Mouse (Mus musculus) frontal cortex, postnatal 36 days (tissue): ENCODE measurements around the gene Opn1sw.
"Not testable (repeated sequence)": the region's sequence is repeated elsewhere in the genome, so short reads cannot be mapped to it uniquely, and the experiment has no call there.

Source experiments
- DNase-seq, 2 experiments: peaks; one replicate each; pipeline ENCODE4 v3.0.0; 2022; ENCODE audit warnings: low spot score in 2 of 2

Gene Opn1sw

DNA sequence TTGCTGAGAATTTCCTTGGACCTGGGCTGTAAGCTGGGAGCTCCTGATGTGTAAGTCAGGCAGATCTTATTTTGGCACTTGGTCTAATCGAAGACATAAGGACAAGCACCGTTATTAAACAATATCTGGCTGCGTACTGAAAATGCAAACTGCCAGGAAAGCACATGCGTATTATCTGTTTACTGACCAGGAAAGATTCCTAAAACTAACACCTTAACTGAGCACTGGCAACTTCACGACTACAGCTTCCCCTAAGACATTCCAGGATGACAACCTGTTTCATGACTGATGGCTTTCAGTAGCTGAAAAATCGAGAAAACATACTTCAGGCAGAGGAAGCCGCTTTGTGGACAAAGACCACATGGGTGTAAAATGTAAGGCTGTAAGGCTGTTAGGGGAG lies 41.1 kb downstream of the Opn1sw start:
- no peak for DNase-seq

DNA sequence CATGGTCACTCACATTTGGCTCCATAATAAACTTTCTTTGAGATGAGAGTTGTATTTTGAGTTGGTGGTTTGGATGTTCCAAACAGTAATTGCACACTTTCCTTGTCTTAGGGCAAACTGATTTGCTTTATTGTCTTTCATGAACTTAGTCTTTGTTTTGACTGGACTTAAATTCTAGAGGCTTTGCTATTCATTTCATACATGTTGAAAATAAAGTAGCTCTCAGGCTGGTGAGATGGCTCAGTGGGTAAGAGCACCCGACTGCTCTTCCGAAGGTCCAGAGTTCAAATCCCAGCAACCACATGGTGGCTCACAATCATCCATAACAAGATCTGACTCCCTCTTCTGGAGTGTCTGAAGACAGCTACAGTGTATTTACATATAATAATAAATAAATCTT lies 41.8 kb downstream of the Opn1sw start:
- not testable (repeated sequence) for DNase-seq

DNA sequence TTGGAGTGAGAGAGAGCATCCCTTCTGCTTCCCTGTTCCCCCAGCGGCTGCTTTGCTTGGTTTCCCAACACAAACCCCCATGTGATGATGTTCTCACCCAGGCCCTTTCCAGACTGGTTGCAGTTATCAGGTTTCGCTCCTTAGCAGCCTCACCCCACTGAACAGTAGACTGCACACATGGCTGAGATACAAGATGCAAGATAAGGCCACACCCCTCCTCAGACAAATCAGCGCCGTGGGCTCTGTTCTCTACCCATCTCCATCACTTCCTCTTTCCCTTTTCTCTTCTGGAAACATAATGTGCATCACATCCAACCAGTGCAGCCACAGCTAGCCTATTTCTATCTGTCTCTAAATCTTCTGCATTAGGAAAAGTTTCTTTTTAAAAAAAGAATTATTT lies 58.8 kb downstream of the Opn1sw start:
- DNase-seq, result no peak

DNA sequence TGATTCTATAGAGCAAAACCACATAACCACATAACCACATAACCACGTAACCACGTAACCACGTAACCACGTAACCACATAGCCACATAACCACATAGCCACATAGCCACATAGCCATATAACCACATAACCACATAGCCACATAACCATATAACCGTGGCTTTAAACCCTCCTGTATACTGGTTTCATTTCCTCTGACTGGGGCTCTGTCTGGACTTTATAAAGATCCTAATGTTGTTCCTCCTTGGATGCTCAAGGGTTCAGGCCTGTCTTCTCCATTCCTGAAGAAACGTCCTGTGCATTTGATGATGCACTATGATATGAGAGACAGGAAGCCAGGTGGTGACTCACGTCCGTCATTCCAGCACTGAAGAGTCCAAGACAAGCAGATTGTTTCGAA lies 61.3 kb downstream of the Opn1sw start:
- no peak for DNase-seq
